Mouse (Mus musculus) erythroblast, embryonic 14.5 days (primary cell): ENCODE results near the gene Bik. TPM values are rescaled to one million over a fixed set of nuclear protein-coding genes. Genes with fewer than 3 reads are reported as not detected.

Experiments used
- H3K27me3 ChIP-seq: 2 replicates; pipeline ENCODE4 v1.6.1; 2012; ENCODE audit warnings: inconsistent platforms; ENCODE audit not compliant: control insufficient read depth
- H3K36me3 ChIP-seq: 2 replicates; pipeline ENCODE4 v1.6.1; 2012; ENCODE audit warnings: mild to moderate bottlenecking, inconsistent platforms; ENCODE audit not compliant: control insufficient read depth
- H3K4me1 ChIP-seq: 2 replicates; pipeline ENCODE4 v1.6.1; 2012; ENCODE audit warnings: inconsistent platforms; ENCODE audit not compliant: control insufficient read depth
- H3K4me3 ChIP-seq: replicated peaks from 2 replicates; pipeline ENCODE3; 2012; ENCODE audit warnings: moderate library complexity, mild to moderate bottlenecking, inconsistent platforms
- H3K9me3 ChIP-seq: 2 replicates; pipeline ENCODE4 v1.6.1; 2012; ENCODE audit warnings: low read length, inconsistent platforms, mixed read lengths; ENCODE audit not compliant: control insufficient read depth
- GATA1 ChIP-seq: IDR thresholded peaks from 2 replicates; pipeline ENCODE4 v1.6.1; 2012; ENCODE audit warnings: low read length, inconsistent platforms, mixed read lengths
- TAL1 ChIP-seq: IDR thresholded peaks from 3 replicates; pipeline ENCODE4 v1.6.1; 2012; ENCODE audit warnings: low read length, inconsistent platforms, mixed read lengths
- polyA plus RNA-seq: library from polyadenylated mRNA; stranded (reverse); fragments of >175 nt; gene quantifications from 2 replicates; pipeline ENCODE4 v1.2.3, GENCODE M21; 2012

The Bik gene
- polyA plus RNA-seq, 1 experiment = not detected

GRCm38 (mm10) chr15:83524333-83524729 lies 2.3 kb upstream of the Bik start:
- Histone ChIP-seq H3K27me3 (peaks cover 72% of the 10 kb centered on the region), H3K4me1 (peaks cover 16% of the 10 kb centered on the region), H3K9me3 (peaks cover 4% of the 10 kb centered on the region; the same call in 1 of the 2 replicates), H3K36me3 (no peaks in the 10 kb centered on the region), H3K4me3 (no peak overlapping the region)
- no peak for TF ChIP-seq GATA1
- TF ChIP-seq TAL1 = no peak

- H3K4me3 ChIP-seq = peak overlapping the region; percentile 62
- TF ChIP-seq TAL1 = no peak
- TF ChIP-seq GATA1 = no peak
- H3K4me1 ChIP-seq = peaks cover 16% of the 10 kb centered on the region
- peaks cover 92% of the 10 kb centered on the region for H3K27me3 ChIP-seq
- H3K9me3 ChIP-seq = peaks cover 4% of the 10 kb centered on the region; the same call in 1 of the 2 replicates
- H3K36me3 ChIP-seq = no peaks in the 10 kb centered on the region
Observed at GRCm38 (mm10) chr15:83527092-83527437, 403 bp downstream of the Bik start.

- H3K27me3 ChIP-seq = peaks cover 89% of the 10 kb centered on the region
- H3K9me3 ChIP-seq = peaks cover 4% of the 10 kb centered on the region; the same call in 1 of the 2 replicates
- H3K4me3 ChIP-seq = no peak overlapping the region
Observed at GRCm38 (mm10) chr15:83527747-83528146, 1.1 kb downstream of the Bik start.

DNA sequence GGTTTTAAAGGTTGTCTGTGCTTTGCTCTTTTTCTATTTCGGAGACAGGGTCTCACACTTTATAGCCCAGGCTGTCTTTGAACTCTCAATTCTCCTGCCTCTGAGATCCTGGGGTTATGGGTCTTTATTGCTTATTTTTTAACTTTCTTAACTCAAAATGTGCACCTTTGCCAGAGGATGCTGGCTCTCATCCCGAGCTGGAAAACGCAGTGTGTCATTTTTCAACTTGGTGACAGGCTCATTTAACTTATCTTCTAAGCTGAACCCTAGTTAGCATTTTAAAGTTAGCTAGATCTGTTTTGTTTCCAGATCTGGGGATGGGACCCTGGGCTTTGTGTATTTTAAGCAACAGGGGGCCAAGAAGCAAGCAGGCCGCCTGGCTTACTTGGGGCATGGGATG lies 2.2 kb downstream of the Bik start:
- peaks cover 4% of the 10 kb centered on the region; the same call in 1 of the 2 replicates for H3K9me3 ChIP-seq
- no peaks in the 10 kb centered on the region for H3K36me3 ChIP-seq
- H3K4me1 ChIP-seq = peaks cover 16% of the 10 kb centered on the region
- peaks cover 80% of the 10 kb centered on the region for H3K27me3 ChIP-seq
- TF ChIP-seq TAL1 (no peak), GATA1 (no peak)
- no peak overlapping the region for H3K4me3 ChIP-seq

More at GRCm38 (mm10) chr15:83527747-83528146, 1.1 kb downstream of the Bik start:
- no peak for TF ChIP-seq TAL1
- no peak for TF ChIP-seq GATA1
- Histone ChIP-seq H3K36me3 (no peaks in the 10 kb centered on the region), H3K4me1 (peaks cover 19% of the 10 kb centered on the region)

DNA sequence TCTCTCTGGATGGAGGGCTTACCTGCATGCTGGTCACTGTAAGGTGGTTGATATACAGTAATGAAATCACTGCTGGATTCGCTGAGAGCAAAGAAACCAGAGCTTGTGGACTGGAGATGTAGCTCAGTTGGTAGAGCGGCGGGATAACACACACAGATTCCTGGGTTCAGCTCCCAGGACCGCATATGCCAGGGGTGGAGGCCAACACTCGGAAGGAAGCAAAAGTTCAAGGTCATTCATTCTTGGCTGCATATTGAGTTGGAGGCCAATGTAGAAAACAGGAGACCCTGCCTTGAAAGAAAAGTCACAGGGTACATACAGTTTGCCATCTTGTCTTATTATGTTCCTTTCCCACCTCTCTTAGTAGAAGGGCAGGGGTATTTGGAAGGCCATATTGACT lies 3.1 kb downstream of the Bik start:
- H3K36me3 ChIP-seq = no peaks in the 10 kb centered on the region
- H3K4me1 ChIP-seq = peaks cover 16% of the 10 kb centered on the region
- no peak for TF ChIP-seq GATA1
- no peak for TF ChIP-seq TAL1
- H3K27me3 ChIP-seq = peaks cover 72% of the 10 kb centered on the region
- no peak overlapping the region for H3K4me3 ChIP-seq
- H3K9me3 ChIP-seq = peaks cover 4% of the 10 kb centered on the region; the same call in 1 of the 2 replicates

GRCm38 (mm10) chr15:83530233-83530632 lies 3.6 kb downstream of the Bik start:
- H3K4me1 ChIP-seq = peaks cover 16% of the 10 kb centered on the region
- peaks cover 4% of the 10 kb centered on the region; the same call in 1 of the 2 replicates for H3K9me3 ChIP-seq
- TF ChIP-seq GATA1 = no peak
- TF ChIP-seq TAL1 = no peak
- H3K4me3 ChIP-seq = no peak overlapping the region
- H3K27me3 ChIP-seq = peaks cover 67% of the 10 kb centered on the region
- no peaks in the 10 kb centered on the region for H3K36me3 ChIP-seq

GRCm38 (mm10) chr15:83530688-83531087 lies 4.0 kb downstream of the Bik start:
- H3K4me1 ChIP-seq = peaks cover 16% of the 10 kb centered on the region
- TF ChIP-seq TAL1 = no peak
- TF ChIP-seq GATA1 = no peak
- H3K9me3 ChIP-seq = peaks cover 4% of the 10 kb centered on the region; the same call in 1 of the 2 replicates

DNA sequence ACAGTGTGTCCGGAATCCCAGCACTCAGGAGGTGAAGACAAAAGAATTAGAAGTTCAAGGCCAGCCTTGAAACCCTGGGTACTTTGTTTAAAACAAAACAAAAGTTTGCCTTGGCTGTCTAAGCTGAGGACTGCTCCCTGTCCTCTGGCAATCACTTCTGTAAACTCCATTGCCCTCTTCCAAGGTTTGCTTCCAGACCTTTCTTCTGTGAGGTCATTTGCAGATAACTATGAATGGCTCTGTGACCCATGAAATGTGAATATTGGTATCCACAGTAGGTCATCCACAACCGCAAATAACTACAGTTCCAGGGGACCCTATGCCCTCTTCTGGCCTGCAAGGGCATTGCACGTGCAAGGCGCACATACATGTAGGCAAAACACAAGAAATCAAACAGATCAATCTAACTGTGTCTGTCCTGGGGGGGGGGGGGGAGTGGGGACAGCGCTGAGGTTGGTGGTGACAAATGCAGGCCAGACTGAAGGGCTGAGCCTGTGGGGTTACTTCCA lies 5.4 kb downstream of the Bik start:
- H3K36me3 ChIP-seq = no peaks in the 10 kb centered on the region
- TF ChIP-seq GATA1 = no peak
- no peak for TF ChIP-seq TAL1
- H3K9me3 ChIP-seq = peaks cover under 1% of the 10 kb centered on the region; the same call in 1 of the 2 replicates
- no peak overlapping the region for H3K4me3 ChIP-seq
- peaks cover 49% of the 10 kb centered on the region for H3K27me3 ChIP-seq
- peaks cover 6% of the 10 kb centered on the region for H3K4me1 ChIP-seq

More at GRCm38 (mm10) chr15:83530688-83531087, 4.0 kb downstream of the Bik start:
- H3K36me3 ChIP-seq = no peaks in the 10 kb centered on the region
- peaks cover 62% of the 10 kb centered on the region for H3K27me3 ChIP-seq
- H3K4me3 ChIP-seq = no peak overlapping the region

DNA sequence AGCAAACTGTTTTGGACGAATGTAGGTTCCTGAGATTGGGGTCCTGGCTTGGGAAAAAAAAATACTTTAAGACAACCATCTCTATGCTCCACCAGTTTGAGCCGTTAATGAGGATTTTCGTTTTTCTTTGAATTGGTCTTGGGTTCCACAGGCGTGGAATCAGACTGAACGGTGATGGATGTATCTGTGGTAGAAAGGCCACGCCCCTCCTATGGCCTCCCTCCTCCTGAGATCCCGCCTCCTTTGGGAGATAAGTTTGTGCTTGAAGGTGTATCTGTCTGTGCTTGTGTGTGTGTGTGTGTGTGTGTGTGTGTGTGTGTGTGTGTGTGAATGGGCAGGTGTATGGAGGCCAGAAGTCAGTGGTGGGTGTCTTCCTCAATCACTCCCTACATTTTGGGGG lies 5.9 kb downstream of the Bik start:
- peaks cover 43% of the 10 kb centered on the region for H3K27me3 ChIP-seq
- H3K4me1 ChIP-seq = peaks cover 2% of the 10 kb centered on the region
- H3K9me3 ChIP-seq = no peaks in the 10 kb centered on the region

More for the DNA sequence above, 5.9 kb downstream of the Bik start:
- Histone ChIP-seq H3K36me3 (no peaks in the 10 kb centered on the region), H3K4me3 (no peak overlapping the region)
- TF ChIP-seq TAL1 = no peak
- no peak for TF ChIP-seq GATA1
